Mouse (Mus musculus) liver, adult 2 months (tissue): ENCODE data around the gene Igflr1. TPM values are rescaled to one million over a fixed set of nuclear protein-coding genes. Genes with fewer than 3 reads are reported as not detected.

Experiments
- DNase-seq: peaks from one replicate; pipeline ENCODE4 v3.0.0-alpha.2; 2011; ENCODE audit warnings: low read depth, low spot score; ENCODE audit errors: extremely low read depth
- H3K27ac ChIP-seq: fragments of 200-500 bp; replicated peaks from 2 replicates; pipeline ENCODE4 v1.5.1; 2012; ENCODE audit warnings: low read depth, mild to moderate bottlenecking, control low read depth, inconsistent platforms, low read length; ENCODE audit not compliant: insufficient read depth
- H3K27me3 ChIP-seq: fragments of 200-500 bp; 2 replicates; pipeline ENCODE4 v1.6.1; 2012; ENCODE audit warnings: mild to moderate bottlenecking, moderate library complexity, low read length, inconsistent platforms; ENCODE audit not compliant: control insufficient read depth, insufficient read depth
- H3K36me3 ChIP-seq: fragments of 200-500 bp; 2 replicates; pipeline ENCODE4 v1.6.1; 2012; ENCODE audit warnings: low read length, inconsistent platforms; ENCODE audit not compliant: control insufficient read depth, insufficient read depth
- H3K4me1 ChIP-seq: fragments of 200-500 bp; 2 replicates; pipeline ENCODE4 v1.6.1; 2011; ENCODE audit warnings: low read length; ENCODE audit not compliant: control insufficient read depth, insufficient read depth
- H3K4me3 ChIP-seq: fragments of 200-500 bp; 2 replicates; pipeline ENCODE4 v1.5.1; 2011; ENCODE audit warnings: low read depth, mild to moderate bottlenecking, control low read depth, low read length, moderate library complexity; ENCODE audit not compliant: insufficient read depth
- H3K79me2 ChIP-seq: fragments of 200-500 bp; 2 replicates; pipeline ENCODE4 v1.6.1; 2012; ENCODE audit warnings: inconsistent platforms, mild to moderate bottlenecking, low read length, moderate library complexity; ENCODE audit not compliant: control insufficient read depth, insufficient read depth
- H3K9ac ChIP-seq: fragments of 200-500 bp; 2 replicates; pipeline ENCODE4 v1.6.1; 2012; ENCODE audit warnings: low read depth, mild to moderate bottlenecking, control low read depth, inconsistent platforms, low read length
- CTCF ChIP-seq: fragments of 200-500 bp; IDR thresholded peaks from 2 replicates; pipeline ENCODE4 v1.5.1; 2011; ENCODE audit warnings: low read depth, low read length, control low read depth
- POLR2A ChIP-seq: fragments of 200-500 bp; IDR thresholded peaks from 2 replicates; pipeline ENCODE4 v1.6.1; 2011; ENCODE audit warnings: low read length, control low read depth; ENCODE audit not compliant: insufficient read depth; ENCODE audit errors: extremely low read depth
- WGBS: fragments of 180-500 bp; shearing (Covaris S2); methylation state at CpG from one replicate; pipeline ENCODE4 v1.1.7; 2018; 5-methylcytosine and 5-hydroxymethylcytosine counted together
- polyA plus RNA-seq: library from polyadenylated mRNA; depleted of rRNA; stranded (reverse); fragments of >200 nt; gene quantifications from 2 replicates; pipeline ENCODE4 v1.2.3, GENCODE M21; 2012; rRNA removed
- total RNA-seq: library from RNA; depleted of rRNA; stranded (reverse); fragments of >200 nt; gene quantifications from 2 replicates; pipeline ENCODE4 v1.2.3, GENCODE M21; 2014; rRNA removed

Gene Igflr1
- total and polyA plus RNA-seq, 2 experiments: 0.55 to 4.2 TPM

- Histone ChIP-seq H3K27me3 (no peaks in the 10 kb centered on the region), H3K4me1 (no peaks in the 10 kb centered on the region), H3K4me3 (no peak overlapping the region), H3K9ac (no peak overlapping the region), H3K79me2 (no peaks in the 10 kb centered on the region), H3K27ac (no peak overlapping the region), H3K36me3 (peaks cover 14% of the 10 kb centered on the region)
- WGBS: 19% methylated on average over 14 of the region's 14 CpGs
- peak; percentile 79 for TF ChIP-seq CTCF
- TF ChIP-seq POLR2A: no peak
- peak; percentile 38 for DNase-seq
Observed at GRCm38 (mm10) chr7:30613529-30614112, 48.4 kb downstream of the Igflr1 start.

GRCm38 (mm10) chr7:30614454-30614853 lies 49.2 kb downstream of the Igflr1 start:
- WGBS: 55% methylated on average over 2 of the region's 2 CpGs
- TF ChIP-seq CTCF (0 out of 2 replicates have a peak, but pooled peaks have one; percentile 10), POLR2A (no peak)
- H3K9ac ChIP-seq: no peak overlapping the region

GRCm38 (mm10) chr7:30615049-30615760 lies 50.0 kb downstream of the Igflr1 start:
- H3K79me2 ChIP-seq: no peaks in the 10 kb centered on the region
- no peak overlapping the region for H3K9ac ChIP-seq
- H3K36me3 ChIP-seq: peaks cover 19% of the 10 kb centered on the region
- no peaks in the 10 kb centered on the region for H3K4me1 ChIP-seq
- H3K4me3 ChIP-seq: no peak overlapping the region
- 54% methylated on average over 5 of the region's 5 CpGs for WGBS
- peak; percentile 30 for DNase-seq
- no peak overlapping the region for H3K27ac ChIP-seq
- TF ChIP-seq POLR2A (no peak), CTCF (no peak)
- H3K27me3 ChIP-seq: no peaks in the 10 kb centered on the region

More at GRCm38 (mm10) chr7:30614454-30614853, 49.2 kb downstream of the Igflr1 start:
- peaks cover 17% of the 10 kb centered on the region for H3K36me3 ChIP-seq
- no peak overlapping the region for H3K4me3 ChIP-seq
- H3K4me1 ChIP-seq: no peaks in the 10 kb centered on the region
- no peaks in the 10 kb centered on the region for H3K79me2 ChIP-seq
- H3K27me3 ChIP-seq: no peaks in the 10 kb centered on the region
- H3K27ac ChIP-seq: no peak overlapping the region
- peak; percentile 41 for DNase-seq

Other genes with a start within 250 kb of the Igflr1 start
Only the 30 nearest of the 32 such genes appear.
- gene Lrfn3, start 202.7 kb upstream of the Igflr1 start, total RNA-seq: 0.74 and 1.7 TPM in 2 replicates
- 12.9 and 22.2 TPM in 2 replicates for gene Lrfn3, start 202.7 kb upstream of the Igflr1 start, polyA plus RNA-seq
- 46.1 and 57.6 TPM in 2 replicates for gene Tyrobp, start 151.7 kb upstream of the Igflr1 start, total RNA-seq
- gene Tyrobp, start 151.7 kb upstream of the Igflr1 start, polyA plus RNA-seq: 48.1 and 86.4 TPM in 2 replicates
- gene Hcst, start 145.6 kb upstream of the Igflr1 start, total RNA-seq: 1.9 and 2.1 TPM in 2 replicates
- 3.3 and 5.0 TPM in 2 replicates for gene Hcst, start 145.6 kb upstream of the Igflr1 start, polyA plus RNA-seq
- gene Nfkbid, start 143.7 kb upstream of the Igflr1 start, total RNA-seq: 0.55 and 1.0 TPM in 2 replicates
- 0.52 and 0.92 TPM in 2 replicates for gene Nfkbid, start 143.7 kb upstream of the Igflr1 start, polyA plus RNA-seq
- 0.18 and 0.74 TPM in 2 replicates for gene Aplp1, start 119.9 kb upstream of the Igflr1 start, total RNA-seq
- gene Aplp1, start 119.9 kb upstream of the Igflr1 start, polyA plus RNA-seq: 0.65 and 0.70 TPM in 2 replicates
- not detected in 2 replicates for gene Kirrel2, start 107.7 kb upstream of the Igflr1 start, total RNA-seq
- gene Kirrel2, start 107.7 kb upstream of the Igflr1 start, polyA plus RNA-seq: not detected in 2 replicates
- under 0.01 TPM in 1 of 2 replicates, not detected in the other for gene Nphs1, start 107.1 kb upstream of the Igflr1 start, total RNA-seq
- gene Nphs1, start 107.1 kb upstream of the Igflr1 start, polyA plus RNA-seq: not detected in 2 replicates
- 220 and 232 TPM in 2 replicates for gene Prodh2, start 71.8 kb upstream of the Igflr1 start, total RNA-seq
- 416 and 432 TPM in 2 replicates for gene Prodh2, start 71.8 kb upstream of the Igflr1 start, polyA plus RNA-seq
- 0.07 and 0.37 TPM in 2 replicates for gene Arhgap33, start 30.4 kb upstream of the Igflr1 start, total RNA-seq
- gene Arhgap33, start 30.4 kb upstream of the Igflr1 start, polyA plus RNA-seq: 0.72 and 1.2 TPM in 2 replicates
- 2.2 and 2.5 TPM in 2 replicates for gene Hspb6, start 13.2 kb upstream of the Igflr1 start, total RNA-seq
- 22.5 and 29.2 TPM in 2 replicates for gene Hspb6, start 13.2 kb upstream of the Igflr1 start, polyA plus RNA-seq
- 1.6 and 2.3 TPM in 2 replicates for gene Proser3, start 13.1 kb upstream of the Igflr1 start, total RNA-seq
- gene Proser3, start 13.1 kb upstream of the Igflr1 start, polyA plus RNA-seq: 3.2 and 4.5 TPM in 2 replicates
- gene Lin37, start 5.6 kb upstream of the Igflr1 start, total RNA-seq: 2.7 and 4.0 TPM in 2 replicates
- gene Lin37, start 5.6 kb upstream of the Igflr1 start, polyA plus RNA-seq: 18.8 and 22.4 TPM in 2 replicates
- 12.4 and 16.2 TPM in 2 replicates for gene U2af1l4, start 2.1 kb upstream of the Igflr1 start, total RNA-seq
- 31.3 and 34.6 TPM in 2 replicates for gene U2af1l4, start 2.1 kb upstream of the Igflr1 start, polyA plus RNA-seq
- 1.9 and 2.8 TPM in 2 replicates for gene Gm49396, start 2.1 kb upstream of the Igflr1 start, total RNA-seq
- gene Gm49396, start 2.1 kb upstream of the Igflr1 start, polyA plus RNA-seq: 0.70 and 0.91 TPM in 2 replicates
- gene Psenen, start 1.8 kb upstream of the Igflr1 start, total RNA-seq: 34.9 and 38.0 TPM in 2 replicates
- 126 and 149 TPM in 2 replicates for gene Psenen, start 1.8 kb upstream of the Igflr1 start, polyA plus RNA-seq
- 3.4 and 5.0 TPM in 2 replicates for gene Kmt2b, start 23.3 kb downstream of the Igflr1 start, total RNA-seq
- 12.1 and 19.2 TPM in 2 replicates for gene Kmt2b, start 23.3 kb downstream of the Igflr1 start, polyA plus RNA-seq
- gene Zbtb32, start 33.5 kb downstream of the Igflr1 start, total RNA-seq: 0.18 and 0.87 TPM in 2 replicates
- 0.58 and 0.61 TPM in 2 replicates for gene Zbtb32, start 33.5 kb downstream of the Igflr1 start, polyA plus RNA-seq
- gene Upk1a, start 47.4 kb downstream of the Igflr1 start, total RNA-seq: not detected in 2 replicates
- 0.23 and 0.54 TPM in 2 replicates for gene Upk1a, start 47.4 kb downstream of the Igflr1 start, polyA plus RNA-seq
- 640 and 781 TPM in 2 replicates for gene Cox6b1, start 60.7 kb downstream of the Igflr1 start, total RNA-seq
- gene Cox6b1, start 60.7 kb downstream of the Igflr1 start, polyA plus RNA-seq: 399 and 416 TPM in 2 replicates
- gene Etv2, start 70.4 kb downstream of the Igflr1 start, total RNA-seq: 0.18 TPM in 1 of 2 replicates, not detected in the other
- not detected in 2 replicates for gene Etv2, start 70.4 kb downstream of the Igflr1 start, polyA plus RNA-seq
- gene Rbm42, start 84.9 kb downstream of the Igflr1 start, total RNA-seq: 17.1 and 20.7 TPM in 2 replicates
- 35.8 and 36.7 TPM in 2 replicates for gene Rbm42, start 84.9 kb downstream of the Igflr1 start, polyA plus RNA-seq
- gene Haus5, start 99.6 kb downstream of the Igflr1 start, total RNA-seq: 4.6 and 4.7 TPM in 2 replicates
- 3.7 and 5.3 TPM in 2 replicates for gene Haus5, start 99.6 kb downstream of the Igflr1 start, polyA plus RNA-seq
- not detected in 2 replicates for gene Pmis2, start 106.2 kb downstream of the Igflr1 start, total RNA-seq
- gene Pmis2, start 106.2 kb downstream of the Igflr1 start, polyA plus RNA-seq: not detected in 2 replicates
- 0.34 TPM in 1 of 2 replicates, not detected in the other for gene 2200002J24Rik, start 133.5 kb downstream of the Igflr1 start, total RNA-seq
- not detected in 2 replicates for gene 2200002J24Rik, start 133.5 kb downstream of the Igflr1 start, polyA plus RNA-seq
- 2.6 and 4.4 TPM in 2 replicates for gene Atp4a, start 146.8 kb downstream of the Igflr1 start, total RNA-seq
- 1.3 and 4.2 TPM in 2 replicates for gene Atp4a, start 146.8 kb downstream of the Igflr1 start, polyA plus RNA-seq
- 124 and 146 TPM in 2 replicates for gene Tmem147, start 164.1 kb downstream of the Igflr1 start, total RNA-seq
- gene Tmem147, start 164.1 kb downstream of the Igflr1 start, polyA plus RNA-seq: 248 and 335 TPM in 2 replicates
- not detected in 2 replicates for gene Gapdhs, start 178.3 kb downstream of the Igflr1 start, total RNA-seq
- gene Gapdhs, start 178.3 kb downstream of the Igflr1 start, polyA plus RNA-seq: 0.50 and 1.3 TPM in 2 replicates
- gene Sbsn, start 186.0 kb downstream of the Igflr1 start, total RNA-seq: 0.46 and 0.60 TPM in 2 replicates
- gene Sbsn, start 186.0 kb downstream of the Igflr1 start, polyA plus RNA-seq: 0.33 and 0.41 TPM in 2 replicates
- gene Dmkn, start 198.3 kb downstream of the Igflr1 start, total RNA-seq: not detected in 2 replicates
- gene Dmkn, start 198.3 kb downstream of the Igflr1 start, polyA plus RNA-seq: 0.44 TPM in 1 of 2 replicates, not detected in the other
- gene Krtdap, start 222.5 kb downstream of the Igflr1 start, total RNA-seq: not detected in 2 replicates
- gene Krtdap, start 222.5 kb downstream of the Igflr1 start, polyA plus RNA-seq: not detected in 2 replicates